Mouse (Mus musculus) heart, adult 9 months (tissue): ENCODE data around the gene Kcnj4.
"Not testable (repeated sequence)": the region's sequence is repeated elsewhere in the genome, so short reads cannot be mapped to it uniquely, and the experiment has no call there.

ENCODE experiments used
- DNase-seq, 2 experiments: peaks; one replicate each; pipeline ENCODE4 v3.0.0; 2022; ENCODE audit warnings: low spot score in 2 of 2

Gene Kcnj4

DNA sequence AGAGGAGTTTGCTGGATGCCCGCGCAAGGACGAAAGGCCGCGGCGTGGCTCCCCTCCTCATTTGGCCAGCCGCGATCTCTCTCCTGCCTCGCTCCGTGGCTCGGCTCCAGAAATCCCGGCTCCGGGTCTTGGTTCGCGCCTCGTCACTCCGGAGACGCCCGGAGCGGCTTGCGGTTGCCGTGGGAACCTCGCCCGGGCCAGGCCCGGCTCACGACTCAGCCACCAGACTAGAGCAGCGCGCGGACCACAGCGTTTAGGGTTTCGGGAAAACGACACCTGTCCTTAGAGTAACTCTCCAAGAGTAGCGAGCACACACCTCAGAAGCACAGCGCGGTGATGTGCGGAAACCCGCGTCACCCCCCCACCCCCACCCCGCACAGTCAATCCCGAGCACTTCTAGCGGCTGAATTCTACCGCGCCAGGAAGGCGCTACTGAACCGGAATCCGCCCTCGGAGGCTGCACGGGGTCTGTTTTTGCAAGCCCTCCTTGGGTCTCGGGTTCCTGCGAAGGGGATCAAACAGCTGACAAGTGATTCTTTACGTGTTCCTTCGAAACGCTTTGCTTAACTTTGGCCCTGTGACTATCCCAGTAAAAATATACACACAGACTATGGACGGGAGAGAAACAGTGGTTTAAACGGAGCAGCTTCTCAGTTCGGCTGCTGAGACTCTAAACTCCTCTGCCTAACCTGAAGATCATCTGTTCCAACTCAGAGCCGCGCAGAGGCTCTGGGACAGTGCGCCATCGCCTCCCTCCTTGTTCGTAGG, 6.7 kb upstream of the Kcnj4 start:
- peak; percentile 76 for DNase-seq

DNA sequence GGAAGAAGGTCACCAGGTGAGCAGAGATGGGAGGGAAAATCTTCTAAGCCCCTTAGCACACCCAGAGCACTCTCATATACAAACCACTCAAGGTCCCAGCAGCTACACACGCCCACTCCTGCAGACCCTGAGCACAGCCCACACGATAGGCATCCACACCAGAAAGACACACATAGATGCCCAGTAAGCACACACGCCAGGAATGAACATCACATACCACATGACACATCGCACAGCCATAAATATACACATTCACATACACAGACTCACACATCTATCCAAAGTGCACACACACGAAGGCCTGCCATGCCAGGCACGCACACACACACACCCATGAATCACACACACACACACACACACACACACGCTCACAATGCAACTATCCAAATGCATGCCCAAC, 5.4 kb upstream of the Kcnj4 start:
- DNase-seq, result no peak

DNA sequence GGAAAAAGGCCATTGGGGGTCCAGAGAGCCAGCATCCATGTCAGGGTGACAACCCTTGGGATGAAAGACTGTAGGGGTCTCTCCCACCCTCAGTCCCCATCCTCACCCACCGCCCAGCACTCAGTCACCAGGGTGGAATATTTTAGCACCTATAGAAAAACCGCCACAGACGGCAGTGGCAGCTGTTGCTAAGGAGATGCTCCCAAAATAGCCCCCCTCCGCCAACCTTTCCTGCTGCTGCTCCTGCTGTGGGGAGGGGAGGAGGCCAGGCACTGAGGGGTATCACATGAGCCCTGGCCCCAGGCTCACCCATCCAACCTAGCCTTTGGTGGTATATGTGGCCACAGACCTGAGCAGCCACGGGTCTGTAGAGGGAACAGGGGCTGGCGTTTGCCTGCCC, 5.0 kb upstream of the Kcnj4 start:
- no peak for DNase-seq

DNA sequence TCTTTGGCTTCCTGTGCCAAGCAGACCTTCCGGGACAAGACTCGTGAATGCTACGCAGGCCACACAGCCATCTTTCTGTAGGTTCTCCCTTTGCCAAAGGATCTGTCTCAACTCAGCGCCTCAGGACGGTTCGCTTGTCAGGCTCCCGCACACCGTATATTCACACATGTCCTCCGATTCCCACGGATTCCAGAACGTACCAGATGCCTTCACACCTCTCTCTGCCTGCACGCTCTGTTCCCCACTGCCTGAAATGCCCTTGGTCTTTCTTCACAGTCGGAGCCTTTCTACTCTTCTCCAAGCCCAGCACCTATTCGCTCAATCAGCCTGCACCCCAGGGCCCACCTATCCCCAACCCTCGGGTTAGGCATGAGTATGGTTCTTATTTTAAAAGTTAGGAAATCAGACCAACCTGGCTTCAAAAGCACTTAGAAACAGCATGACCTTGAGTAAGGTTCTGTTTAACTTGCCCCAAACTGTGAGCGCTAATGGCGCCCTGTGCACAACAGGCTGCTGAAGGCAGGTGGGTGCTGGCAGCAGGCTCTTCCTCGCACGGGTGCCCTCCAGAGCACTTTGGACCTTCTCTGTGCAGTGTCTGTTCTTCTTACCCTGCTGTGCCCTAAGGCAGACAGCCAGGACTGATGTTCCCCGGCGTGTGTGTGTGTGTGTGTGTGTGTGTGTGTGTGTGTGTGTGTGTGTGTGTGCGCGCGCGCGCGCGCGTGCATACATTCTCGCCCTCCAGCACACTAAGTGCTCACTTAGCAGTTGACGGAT, 2.2 kb upstream of the Kcnj4 start:
- no peak for DNase-seq

DNA sequence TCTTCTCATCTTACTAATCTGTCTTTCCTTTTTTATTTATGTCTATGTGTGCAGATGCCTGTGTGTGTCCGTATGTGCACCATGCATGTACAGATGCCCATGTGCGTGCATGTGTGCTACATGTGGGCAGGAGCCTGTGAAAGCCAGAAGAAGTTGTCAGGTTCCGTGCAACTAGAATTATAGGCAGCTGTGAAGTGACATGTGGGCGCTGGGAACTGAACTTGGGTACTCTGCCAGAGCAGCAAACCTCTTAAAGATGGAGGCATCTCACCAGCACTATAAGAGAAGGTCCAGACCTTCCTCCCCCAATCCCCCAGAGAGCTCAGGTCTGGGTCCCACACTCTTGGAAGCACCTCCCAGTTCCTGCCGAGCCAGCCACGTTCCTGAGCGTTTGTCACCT, 1.4 kb upstream of the Kcnj4 start:
- no peak for DNase-seq

DNA sequence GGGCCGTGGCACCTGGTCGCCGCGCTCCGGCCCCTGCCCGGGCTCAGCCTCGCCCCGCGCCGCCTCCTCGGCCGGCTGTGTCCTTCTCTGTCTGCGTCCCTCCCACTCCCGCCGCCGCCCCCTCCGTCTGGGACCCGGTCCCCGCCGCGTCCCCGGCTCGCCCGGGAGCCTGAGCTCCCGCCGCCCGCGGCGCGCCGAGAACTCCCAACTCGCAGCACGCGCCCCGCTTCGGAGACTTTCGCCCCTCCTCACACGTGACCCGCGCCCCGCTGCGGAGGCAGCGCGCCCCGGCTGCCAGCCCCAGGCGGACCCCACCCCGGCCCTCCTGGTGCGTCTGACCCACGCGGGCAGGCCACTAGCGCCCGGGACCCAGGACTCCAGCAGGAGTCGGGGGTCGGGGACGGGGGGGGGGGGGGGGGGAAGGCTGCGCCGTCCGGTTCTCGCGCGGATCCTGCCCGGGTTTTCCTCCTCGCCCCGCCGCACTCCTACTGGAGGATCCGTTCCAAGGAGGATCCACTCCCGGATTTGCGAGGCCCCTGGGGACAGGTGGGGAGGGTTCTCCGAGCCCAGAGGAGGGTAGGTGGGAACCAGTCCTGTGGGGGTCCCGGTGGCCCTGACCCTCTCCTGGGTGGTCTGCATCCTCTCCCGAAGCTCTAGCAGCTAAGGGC, 709 bp upstream of the Kcnj4 start:
- peak in 1 of 2 experiments; percentile 50 for DNase-seq

DNA sequence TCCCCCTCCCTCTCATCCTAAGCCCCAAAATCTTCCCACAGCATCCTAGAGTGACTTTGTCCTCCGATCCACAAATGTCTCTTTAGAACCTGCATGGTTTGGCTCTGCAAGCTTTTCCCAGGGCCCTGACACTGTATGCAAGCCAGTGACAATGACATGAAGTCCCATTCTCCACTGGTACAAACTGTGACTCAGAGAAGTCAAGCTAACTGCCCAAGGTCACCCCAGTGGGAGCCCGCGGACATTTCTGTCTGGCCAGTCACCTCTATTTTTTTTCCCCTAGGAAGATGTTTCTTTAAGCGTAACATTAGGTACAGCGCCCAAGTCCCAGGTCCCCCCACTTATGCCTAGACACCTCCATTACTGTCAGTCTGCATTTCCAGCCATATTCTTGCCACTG, 1.6 kb downstream of the Kcnj4 start:
- DNase-seq, result no peak

DNA sequence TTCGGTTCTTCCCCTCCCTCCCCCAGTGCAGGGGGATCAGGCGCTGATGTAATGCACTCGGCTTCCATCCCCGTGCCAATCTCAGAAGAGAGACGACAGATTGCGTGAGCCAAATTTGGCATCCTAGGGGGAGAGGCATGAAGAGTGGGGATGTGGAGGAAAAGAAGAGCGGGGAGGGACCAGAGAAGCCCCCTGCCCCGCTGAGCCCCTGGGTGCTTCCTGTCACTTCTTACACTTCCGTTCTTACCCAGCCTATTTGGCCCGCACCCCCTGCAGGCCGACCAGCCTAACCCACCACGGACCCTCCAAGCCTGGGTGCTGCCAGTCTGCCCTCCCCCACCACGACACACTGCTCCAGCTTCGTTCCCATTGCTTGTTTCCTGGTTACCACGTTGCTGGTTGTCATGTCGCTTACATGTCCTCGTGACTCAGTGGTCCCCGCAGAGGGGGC, 2.1 kb downstream of the Kcnj4 start:
- DNase-seq, result no peak

DNA sequence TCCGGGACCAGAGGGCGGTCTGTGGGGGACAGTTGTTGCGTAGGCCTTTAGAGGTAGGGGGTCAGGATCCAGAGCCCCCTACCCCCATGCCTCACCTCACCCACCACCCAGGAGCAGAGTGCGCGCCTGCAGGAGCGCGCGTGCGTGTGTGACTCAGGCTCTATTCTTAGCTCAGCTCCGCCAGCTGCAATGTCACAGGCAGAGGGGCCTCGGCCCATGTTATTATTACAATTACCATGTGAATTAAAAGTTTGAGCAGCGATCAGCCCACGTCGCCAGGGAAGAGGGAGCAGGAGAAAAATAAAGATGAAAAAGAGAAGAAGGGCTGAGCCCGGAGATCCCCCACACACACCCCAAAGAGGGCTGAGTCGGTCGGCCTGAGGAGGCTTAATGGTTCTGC, 4.9 kb downstream of the Kcnj4 start:
- no peak for DNase-seq

DNA sequence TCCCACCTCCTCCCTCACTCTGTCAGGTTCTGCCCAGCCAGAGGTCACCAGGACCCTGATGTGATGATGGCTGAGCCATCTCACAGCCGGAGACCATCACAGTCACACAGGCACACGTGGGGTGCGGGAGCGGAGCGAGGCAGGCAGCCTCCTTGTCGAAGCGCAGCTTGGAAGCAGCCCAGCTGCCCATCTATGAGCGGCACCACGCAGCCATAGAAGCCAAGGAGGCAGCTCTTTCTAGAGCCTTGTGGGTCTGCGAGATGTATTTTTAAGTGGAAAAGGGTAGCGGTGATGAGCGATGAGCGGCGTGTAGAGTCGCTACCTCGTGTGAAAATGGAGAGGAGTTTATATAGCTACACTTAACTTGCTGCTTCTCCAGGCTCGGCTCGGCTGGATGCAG, 11.5 kb downstream of the Kcnj4 start:
- DNase-seq, result no peak

DNA sequence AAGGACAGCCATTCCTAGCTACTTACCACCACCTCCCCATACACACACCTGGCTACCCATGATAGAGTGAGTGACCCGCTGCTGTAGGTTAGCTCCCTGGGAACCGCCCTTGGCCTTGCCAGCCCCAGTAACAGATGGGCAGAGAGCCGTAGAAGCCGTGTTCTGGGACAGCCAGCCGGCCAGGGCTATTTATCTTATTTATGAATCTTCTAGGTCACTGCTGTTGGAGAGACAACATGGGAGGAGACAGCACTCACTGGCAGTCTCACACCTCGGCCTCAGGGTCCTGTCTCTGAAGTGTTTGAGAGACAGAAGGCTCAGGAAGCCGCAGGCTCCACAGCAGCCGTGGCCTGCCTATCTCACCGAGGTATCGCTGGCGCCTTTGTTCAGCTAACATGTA, 15.6 kb downstream of the Kcnj4 start:
- no peak for DNase-seq

DNA sequence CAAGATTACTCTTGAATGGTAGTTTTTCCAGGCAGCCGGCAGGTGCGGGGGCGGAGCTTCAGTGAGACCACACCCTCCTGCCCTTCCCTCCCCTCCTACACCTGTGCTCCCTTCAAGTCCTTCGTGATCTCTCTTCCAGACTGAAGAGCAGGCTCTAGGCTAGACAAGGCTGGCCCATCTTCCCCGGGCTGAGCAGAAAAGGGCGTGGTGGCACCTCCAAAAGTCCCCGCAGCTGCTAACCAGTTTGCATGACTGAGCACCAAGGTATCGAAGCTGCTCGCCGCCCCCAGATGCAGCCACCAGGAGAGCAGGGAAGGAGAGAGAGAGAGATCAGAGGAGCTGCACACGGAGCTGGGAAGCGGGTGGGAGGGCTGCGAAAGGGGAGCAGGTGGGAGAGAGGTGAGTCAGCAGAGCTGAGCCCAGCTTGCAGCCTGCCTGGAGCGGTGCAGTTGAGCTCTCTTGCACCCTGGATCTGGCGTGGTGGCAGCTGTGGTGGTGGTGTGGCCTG, 23.8 kb downstream of the Kcnj4 start:
- no peak for DNase-seq

DNA sequence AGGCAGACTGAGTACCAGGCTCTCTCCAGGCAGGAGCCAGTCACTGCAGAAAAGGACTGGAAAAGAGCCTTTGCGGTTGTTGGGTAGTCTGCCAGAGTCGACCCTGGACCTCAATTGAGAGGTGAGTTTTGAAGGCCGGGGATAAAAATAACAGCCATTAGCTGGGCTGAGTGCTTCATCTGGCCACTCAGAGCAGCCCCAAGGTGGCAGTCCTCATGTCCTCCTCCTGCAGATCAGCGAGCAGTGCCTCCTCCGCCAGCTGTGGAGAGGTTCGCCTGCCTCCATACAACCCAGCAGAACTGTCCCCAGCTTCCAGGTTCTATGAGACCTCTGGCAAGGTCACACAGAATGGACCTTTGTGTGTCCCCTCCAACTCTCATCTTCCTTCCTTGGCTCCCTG, 27.8 kb downstream of the Kcnj4 start:
- no peak for DNase-seq

DNA sequence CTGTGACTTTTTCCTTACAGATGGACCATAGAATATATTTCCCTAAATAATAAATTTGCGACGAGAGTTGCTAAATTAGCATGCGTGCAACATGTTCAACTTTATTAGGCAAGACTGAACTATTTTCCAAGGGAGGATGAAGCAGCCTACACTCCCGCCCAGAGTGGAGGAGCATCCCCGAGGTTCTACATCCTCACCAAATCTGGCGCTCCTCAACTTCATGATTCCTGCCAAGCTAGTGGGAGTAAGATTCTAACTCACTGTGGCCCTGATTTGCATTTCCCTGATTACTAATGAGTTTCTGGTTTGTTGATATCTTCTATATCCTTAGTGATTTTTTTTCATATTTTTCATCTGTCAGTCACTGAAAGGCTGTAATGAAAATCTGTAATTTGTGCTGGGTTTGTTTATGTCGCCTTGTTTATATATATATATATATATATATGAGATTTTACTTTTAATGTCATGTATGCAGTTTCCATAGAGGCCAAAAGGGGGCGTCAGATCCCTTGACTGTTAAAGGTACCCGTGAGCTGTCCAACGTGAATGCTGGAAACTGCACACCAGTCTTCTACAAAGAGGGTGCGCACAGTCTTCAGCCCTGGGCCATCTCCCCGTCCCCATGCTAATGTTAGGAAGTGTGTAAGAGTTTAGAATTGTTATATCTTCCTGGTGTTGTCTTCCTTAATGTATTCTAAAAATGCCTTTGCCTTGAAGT, 31.2 kb downstream of the Kcnj4 start:
- DNase-seq, result no peak

DNA sequence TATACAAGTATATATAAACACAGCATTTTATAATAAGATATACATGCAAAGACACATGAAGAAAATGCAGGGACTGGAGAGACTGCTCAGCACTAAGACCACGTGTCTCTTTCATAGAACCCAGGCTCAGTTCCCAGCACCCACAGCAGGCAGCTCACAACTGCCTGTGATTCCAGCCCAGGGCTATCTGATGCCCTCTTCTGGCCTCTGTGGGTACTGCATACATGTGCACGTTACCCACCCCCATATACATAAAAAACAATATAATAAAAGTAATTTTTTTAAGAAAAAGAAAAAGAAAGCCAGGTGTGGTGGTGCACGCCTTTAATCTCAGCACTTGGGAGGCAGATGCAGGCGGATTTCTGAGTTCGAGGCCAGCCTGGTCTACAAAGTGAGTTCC, 32.0 kb downstream of the Kcnj4 start:
- DNase-seq, result no peak

DNA sequence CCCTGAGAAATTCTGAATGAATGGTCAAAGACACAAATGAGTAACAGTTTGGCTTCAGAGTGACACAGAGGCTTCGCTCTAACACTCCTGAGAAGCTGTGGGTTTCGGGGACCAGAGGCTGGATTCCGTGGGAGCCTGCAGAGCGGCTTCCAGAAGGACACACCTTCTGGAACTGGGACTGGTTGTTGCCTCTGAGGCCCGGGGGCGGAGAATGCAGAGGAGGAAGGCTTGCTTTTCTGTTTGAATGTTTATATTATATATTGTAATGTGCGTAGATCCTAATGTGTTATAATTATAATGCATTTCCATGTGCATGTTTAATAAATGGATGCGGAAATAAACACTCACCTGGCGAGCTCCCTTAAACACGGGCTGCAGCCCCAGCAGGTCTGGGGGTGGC, 33.9 kb downstream of the Kcnj4 start:
- no peak for DNase-seq

DNA sequence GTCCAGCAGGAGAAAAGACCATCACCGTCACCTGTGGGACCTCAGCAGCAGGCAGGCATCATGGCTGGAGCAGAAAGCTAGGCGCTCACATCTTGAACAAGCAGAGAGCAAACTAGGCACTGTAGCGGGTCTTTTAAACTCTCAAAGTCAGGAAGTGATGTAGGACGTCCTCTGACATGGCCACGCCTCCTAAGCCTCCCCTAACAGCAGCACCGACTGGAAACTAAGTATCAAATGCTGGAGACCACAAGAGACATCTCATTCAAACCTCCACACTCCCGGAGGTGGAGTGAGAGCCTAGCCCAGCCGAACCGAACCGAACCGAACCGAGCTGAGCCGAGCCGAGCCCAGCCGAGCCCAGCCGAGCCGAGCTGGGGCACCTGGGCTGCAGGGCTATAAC, 34.5 kb downstream of the Kcnj4 start:
- DNase-seq, result no peak

DNA sequence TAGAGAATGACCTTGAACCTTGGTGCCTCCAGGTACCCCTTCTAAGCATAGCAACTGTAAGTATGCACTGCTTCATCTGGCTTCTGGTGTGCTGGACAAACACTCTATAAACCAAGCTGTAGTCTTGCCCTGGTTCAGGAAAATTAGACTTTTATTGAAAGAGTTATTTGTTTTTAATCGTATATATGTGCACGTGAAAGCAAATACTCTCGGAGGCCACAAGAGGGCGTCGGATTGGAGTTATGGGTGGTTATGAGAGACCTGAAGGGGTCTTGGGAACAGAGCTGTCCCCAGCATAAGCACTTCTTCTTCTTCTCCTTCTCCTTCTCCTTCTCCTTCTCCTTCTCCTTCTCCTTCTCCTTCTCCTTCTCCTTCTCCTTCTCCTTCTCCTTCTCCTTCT, 35.5 kb downstream of the Kcnj4 start:
- no peak for DNase-seq

DNA sequence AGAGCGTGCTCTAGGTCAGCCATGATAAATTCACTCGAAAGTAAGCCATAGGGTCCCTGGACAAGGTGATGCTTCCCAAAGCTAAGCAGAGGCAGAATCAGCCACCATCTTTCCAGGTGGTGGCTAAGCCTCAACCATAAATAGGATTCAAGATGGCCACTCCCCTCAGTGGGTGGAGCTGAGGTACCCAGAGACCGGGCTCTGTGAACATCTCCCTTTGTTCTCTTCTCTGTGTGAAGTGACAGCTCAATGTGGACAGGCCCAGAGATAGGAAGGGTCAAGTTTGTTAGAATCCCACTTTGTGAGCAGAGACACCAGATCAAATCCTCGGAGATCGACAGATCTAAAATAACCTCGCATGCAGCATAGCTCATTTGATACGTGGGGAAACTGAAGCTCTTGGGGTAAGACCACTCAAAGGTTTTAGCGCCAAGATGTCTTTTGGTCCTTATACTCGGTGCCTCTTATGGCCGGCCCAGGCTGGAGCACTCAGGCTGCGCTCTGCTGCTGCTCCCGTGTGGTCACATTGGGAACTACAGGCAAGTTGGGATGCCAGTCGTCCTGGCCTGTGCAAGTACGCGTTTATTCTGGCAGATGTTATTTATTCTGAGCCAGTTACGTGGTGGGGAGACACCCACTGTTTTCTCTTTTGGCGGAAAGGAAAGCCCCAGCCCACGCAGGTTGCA, 38.3 kb downstream of the Kcnj4 start:
- peak; percentile 71 to 79 for DNase-seq

DNA sequence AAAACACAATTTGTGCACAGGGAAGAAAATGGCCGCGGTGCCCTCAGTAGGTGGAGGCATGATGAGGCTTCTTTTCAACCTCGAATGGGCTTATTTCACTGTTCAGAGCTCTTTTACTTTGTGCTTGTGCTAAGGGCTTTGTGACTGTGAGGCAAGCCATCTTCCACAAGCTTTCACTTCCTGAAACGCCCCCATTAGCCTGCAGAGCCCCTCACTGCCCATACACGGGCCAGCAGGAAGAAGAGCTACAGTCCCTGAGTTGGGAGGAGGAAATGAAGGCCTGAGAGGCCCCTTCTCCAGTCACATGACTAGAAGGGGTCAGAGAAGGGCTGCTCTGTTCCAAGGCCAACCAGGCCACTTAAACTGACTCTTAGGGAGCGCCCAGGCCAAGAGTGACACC, 48.5 kb downstream of the Kcnj4 start:
- DNase-seq, result no peak

DNA sequence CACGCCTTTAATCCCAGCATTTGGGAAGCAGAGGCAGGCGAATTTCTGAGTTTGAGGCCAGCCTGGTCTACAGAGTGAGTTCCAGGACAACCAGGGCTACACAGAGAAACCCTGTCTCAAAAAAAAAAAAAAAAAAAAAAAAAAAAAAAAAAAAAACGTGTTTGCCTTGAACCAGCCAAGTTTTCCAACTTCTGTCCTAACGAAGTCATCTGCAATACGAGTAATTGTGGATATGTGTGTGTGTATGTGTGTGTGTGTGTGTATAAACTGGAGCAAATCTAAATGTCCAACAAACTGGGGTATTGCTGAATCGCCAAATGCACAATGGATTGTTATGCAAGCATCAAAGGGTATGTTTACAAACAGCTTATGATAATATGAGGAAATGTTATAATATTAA, 48.9 kb downstream of the Kcnj4 start:
- not testable (repeated sequence) for DNase-seq
